Mouse (Mus musculus): ENCODE data around the gene Otud5. TPM values are rescaled to one million over a fixed set of nuclear protein-coding genes. Genes with fewer than 3 reads are reported as not detected.
A peak's percentile ranks its signal among the peaks of the same experiment; 100 is the strongest.
"Not testable (repeated sequence)": the region's sequence is repeated elsewhere in the genome, so short reads cannot be mapped to it uniquely, and the experiment has no call there.

Otud5 gene
- total RNA-seq, 2 experiments from 2014 or later: 14.6 to 17.1 TPM

GRCm38 (mm10) chrX:7878495-7878894, 37.3 kb downstream of the Otud5 start:
- no peak for DNase-seq (ENCODE audit: low spot score)

- DNase-seq (ENCODE audit: low spot score): peak; percentile 51
These were observed 38.7 kb downstream of the Otud5 start for GRCm38 (mm10) chrX:7879819-7880218.

GRCm38 (mm10) chrX:7883841-7884567, 42.8 kb downstream of the Otud5 start, which contains the start of gene Slc35a2:
Slc35a2 (plus strand) TSS chrX:7884028.
- DNase-seq (ENCODE audit: low spot score): peak; percentile 91

- DNase-seq (ENCODE audit: low spot score): no peak
These were observed 57.0 kb downstream of the Otud5 start for GRCm38 (mm10) chrX:7898211-7898610.

GRCm38 (mm10) chrX:7898880-7899874, 58.0 kb downstream of the Otud5 start, which contains the start of the genes Pqbp1 and Timm17b:
Pqbp1 (minus strand) TSS chrX:7899269.
Timm17b (plus strand) TSS chrX:7899357.
- DNase-seq (ENCODE audit: low spot score): peak; percentile 86

- no peak for DNase-seq (ENCODE audit: low spot score)
These were observed 63.3 kb downstream of the Otud5 start for GRCm38 (mm10) chrX:7904441-7904840.

GRCm38 (mm10) chrX:7907735-7908134, 66.6 kb downstream of the Otud5 start, which contains the start of gene Gm10491:
Gm10491 (minus strand) TSS chrX:7907835.
- DNase-seq (ENCODE audit: low spot score): no peak

GRCm38 (mm10) chrX:7909242-7909641, 68.1 kb downstream of the Otud5 start, which contains the start of gene Gm10490:
Gm10490 (plus strand) TSS chrX:7909542.
- not testable (repeated sequence) for DNase-seq (ENCODE audit: low spot score)

GRCm38 (mm10) chrX:7910473-7910872, 69.3 kb downstream of the Otud5 start:
- no peak for DNase-seq (ENCODE audit: low spot score)

GRCm38 (mm10) chrX:7915669-7916068, 74.5 kb downstream of the Otud5 start:
- DNase-seq (ENCODE audit: low spot score): not testable (repeated sequence)

- not testable (repeated sequence) for DNase-seq (ENCODE audit: low spot score)
These were observed 76.8 kb downstream of the Otud5 start for GRCm38 (mm10) chrX:7917960-7918359.

- DNase-seq (ENCODE audit: low spot score): no peak
These were observed 78.6 kb downstream of the Otud5 start, which contains the start of gene Pcsk1n for GRCm38 (mm10) chrX:7919601-7920383. Pcsk1n (plus strand) TSS chrX:7919822.

GRCm38 (mm10) chrX:7922032-7922431, 80.9 kb downstream of the Otud5 start:
- DNase-seq (ENCODE audit: low spot score): no peak

Small RNA genes lying within 50 kb of the gene (microRNA-seq; reads per million reads assigned to microRNA genes)
- gene Mir1198: 70.6 reads per million, percentile 55 among the genes with 10 or more reads in this experiment

Other genes starting within 250 kb of the Otud5 start
- gene Ccdc22, start 235.8 kb upstream of the Otud5 start, total RNA-seq (2021): 10 to 100 TPM; 10.6 to 12.4 TPM
- gene Cacna1f, start 234.3 kb upstream of the Otud5 start, total RNA-seq (2021): not detected
- 1 to 10 TPM; 1.4 to 1.5 TPM for gene Syp, start 202.9 kb upstream of the Otud5 start, total RNA-seq (2021)
- 10 to 100 TPM; 10.8 to 26.5 TPM for gene Prickle3, start 184.1 kb upstream of the Otud5 start, total RNA-seq (2021)
- gene Plp2, start 170.0 kb upstream of the Otud5 start, total RNA-seq (2021): 10 to 100 TPM; 30.3 to 35.0 TPM
- gene Magix, start 160.1 kb upstream of the Otud5 start, total RNA-seq (2021): 10 to 100 TPM; 30.6 to 33.7 TPM
- 10 to 100 TPM; 14.3 to 15.0 TPM for gene Gpkow, start 144.2 kb upstream of the Otud5 start, total RNA-seq (2021)
- gene Wdr45, start 127.0 kb upstream of the Otud5 start, total RNA-seq (2021): 10 to 100 TPM; 32.4 to 37.1 TPM
- gene Gm45208, start 119.1 kb upstream of the Otud5 start, total RNA-seq (2021): under 1 TPM in 1 of 2 experiments, not detected in 1; 0.45 TPM
- 1 to 10 TPM; 5.0 to 5.6 TPM for gene Praf2, start 112.9 kb upstream of the Otud5 start, total RNA-seq (2021)
- under 1 TPM; 0.34 to 0.50 TPM for gene Ccdc120, start 90.5 kb upstream of the Otud5 start, total RNA-seq (2021)
- gene Tfe3, start 78.8 kb upstream of the Otud5 start, total RNA-seq (2021): 1 to 10 TPM; 7.9 to 9.2 TPM
- 10 to 100 TPM; 16.7 to 19.5 TPM for gene Gripap1, start 51.6 kb upstream of the Otud5 start, total RNA-seq (2021)
- under 1 TPM in 1 of 2 experiments, not detected in 1; 0.12 TPM for gene Kcnd1, start 19.1 kb upstream of the Otud5 start, total RNA-seq (2021)
- gene Pim2, start 36.9 kb downstream of the Otud5 start, total RNA-seq (2021): 1 to 10 TPM; 1.5 to 1.9 TPM
- gene Slc35a2, start 42.7 kb downstream of the Otud5 start, total RNA-seq (2021): 1 to 10 TPM; 7.7 to 9.5 TPM
- gene Pqbp1, start 57.9 kb downstream of the Otud5 start, total RNA-seq (2021): 10 to 100 TPM; 22.3 to 23.5 TPM
- 10 to 100 TPM; 42.7 to 47.6 TPM for gene Timm17b, start 58.0 kb downstream of the Otud5 start, total RNA-seq (2021)
- gene Gm10491, start 66.5 kb downstream of the Otud5 start, total RNA-seq (2021): not detected
- gene Gm10490, start 68.2 kb downstream of the Otud5 start, total RNA-seq (2021): not detected
- gene Pcsk1n, start 78.5 kb downstream of the Otud5 start, total RNA-seq (2021): not detected
- gene Eras, start 87.2 kb downstream of the Otud5 start, total RNA-seq (2021): not detected
- gene Hdac6, start 106.5 kb downstream of the Otud5 start, total RNA-seq (2021): 1 to 10 TPM; 3.6 to 5.0 TPM
- not detected for gene Gata1, start 136.7 kb downstream of the Otud5 start, total RNA-seq (2021)
- gene Glod5, start 177.1 kb downstream of the Otud5 start, total RNA-seq (2021): not detected
- gene Suv39h1, start 233.4 kb downstream of the Otud5 start, total RNA-seq (2021): 1 to 10 TPM; 4.5 TPM
- under 1 TPM; 0.21 to 0.52 TPM for gene Was, start 249.1 kb downstream of the Otud5 start, total RNA-seq (2021)